Mouse (Mus musculus) left cerebral cortex, postnatal 10 days (tissue): ENCODE results near the gene Pink1. TPM values are rescaled to one million over a fixed set of nuclear protein-coding genes. Genes with fewer than 3 reads are reported as not detected.
"Not testable (repeated sequence)": the region's sequence is repeated elsewhere in the genome, so short reads cannot be mapped to it uniquely, and the experiment has no call there.

Experiments
- DNase-seq, 2 experiments: peaks; one replicate each; pipeline ENCODE4 v3.0.0; 2021 to 2022; ENCODE audit warnings: low spot score in 2 of 2, mixed read lengths in 1 of 2; ENCODE audit errors: extremely low spot score in 1 of 2
- intact Hi-C: fragments of 180-260 bp; cut with DNase I; formaldehyde crosslinking; loops from one replicate; pipeline ENCODE4 v1.15.1; 2025
- total RNA-seq, 2 experiments: library from RNA; stranded (reverse); gene quantifications; 2 replicates each; pipeline ENCODE4 v1.2.3; 2021

The Pink1 gene
- total RNA-seq, 2 experiments from 2014 or later: 148 to 152 TPM

GRCm38 (mm10) chr4:138344891-138345545 lies 18.9 kb upstream of the Pink1 start:
- intact Hi-C loops: no loop called here
- DNase-seq: no peak

DNA sequence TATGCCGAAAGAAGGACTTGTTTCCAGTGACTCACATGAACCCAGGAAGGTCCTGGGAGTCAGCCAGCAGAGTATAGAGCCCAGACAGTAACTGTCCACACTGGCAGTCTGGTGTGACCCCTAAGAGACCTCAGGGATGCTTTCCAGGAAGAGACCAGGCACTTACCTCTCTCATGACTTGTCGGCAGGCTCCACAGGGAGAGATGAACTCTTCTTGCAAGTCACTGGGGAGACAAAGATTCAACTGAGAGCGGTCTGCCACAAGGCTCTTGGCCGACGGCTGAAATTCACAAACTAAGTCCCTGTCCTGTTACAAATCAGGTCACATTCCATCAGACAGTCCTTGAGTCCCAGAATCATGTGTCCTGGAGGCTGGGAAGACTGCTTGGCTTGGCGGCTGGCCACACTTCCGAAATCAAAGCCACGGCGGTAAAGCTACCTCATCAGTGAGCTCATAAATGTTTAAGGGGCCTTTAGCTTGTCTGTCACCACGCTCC lies 17.3 kb upstream of the Pink1 start:
- intact Hi-C loops: no loop called here
- DNase-seq: peak in 1 of 2 experiments; percentile 57

DNA sequence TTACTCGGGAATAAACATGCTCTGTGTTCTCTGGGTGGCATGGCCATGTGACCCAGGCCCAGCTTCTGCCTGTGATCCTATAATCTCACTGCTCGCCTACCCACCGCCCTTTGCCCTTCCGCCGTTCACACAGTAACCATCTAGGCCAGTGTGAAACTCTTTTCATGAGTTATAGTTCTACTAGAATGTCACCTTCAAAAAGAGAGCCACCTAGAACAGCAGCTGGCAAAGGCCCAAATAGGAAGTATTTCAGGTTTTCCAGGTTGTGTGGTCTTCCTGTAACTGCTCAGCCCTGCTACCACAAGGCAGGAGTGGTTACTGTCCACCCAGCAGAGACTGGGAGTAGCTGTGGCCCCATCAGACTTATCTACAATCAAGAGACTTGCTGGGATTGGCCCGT lies 16.7 kb upstream of the Pink1 start:
- intact Hi-C loops: no loop called here
- no peak for DNase-seq

DNA sequence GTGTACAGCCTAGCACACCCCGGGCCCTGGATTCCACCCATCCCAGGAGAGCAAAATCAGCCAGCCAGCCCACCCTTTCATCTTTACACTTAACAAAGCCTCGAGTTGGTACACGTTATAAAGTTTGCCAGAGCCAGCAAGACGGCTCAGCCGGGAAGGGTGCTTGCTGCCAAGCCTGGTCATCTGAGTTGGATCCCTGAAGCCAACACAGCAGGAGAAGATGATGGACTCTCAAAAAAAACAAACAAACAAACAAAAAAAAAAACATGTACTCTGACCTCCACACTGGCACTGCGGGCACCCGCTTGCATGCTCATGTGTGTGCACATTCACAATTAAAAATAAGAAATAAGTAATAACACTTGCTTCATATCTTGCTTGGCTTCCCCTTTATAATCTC lies 15.9 kb upstream of the Pink1 start:
- no peak for DNase-seq
- intact Hi-C loops: no loop called here

- intact Hi-C loops: no loop called here
- DNase-seq: no peak
Observed at GRCm38 (mm10) chr4:138341393-138341792, 15.3 kb upstream of the Pink1 start.

DNA sequence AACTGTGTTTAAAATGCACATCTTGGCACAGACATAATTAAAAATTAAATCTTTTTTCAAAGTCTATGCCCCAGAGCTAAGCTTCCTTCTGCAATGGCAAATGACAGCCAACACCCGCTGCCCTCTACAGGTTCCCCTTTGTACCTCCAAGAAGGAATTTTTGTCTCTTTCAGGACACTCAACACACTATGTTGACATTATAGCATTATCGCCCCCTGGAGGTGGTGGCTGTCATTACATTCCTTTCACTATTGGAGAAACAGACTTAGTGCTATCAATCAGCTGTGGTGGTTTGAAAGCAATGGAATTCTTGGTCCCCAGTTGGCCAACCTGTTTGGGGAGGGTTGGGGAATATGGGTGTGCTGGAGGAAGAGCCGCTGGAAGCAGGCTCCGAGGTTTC lies 13.9 kb upstream of the Pink1 start:
- intact Hi-C loops: no loop called here

GRCm38 (mm10) chr4:138337341-138337740 lies 11.2 kb upstream of the Pink1 start:
- no peak for DNase-seq
- intact Hi-C loops: no loop called here

More for the DNA sequence above, 13.9 kb upstream of the Pink1 start:
- DNase-seq: no peak

DNA sequence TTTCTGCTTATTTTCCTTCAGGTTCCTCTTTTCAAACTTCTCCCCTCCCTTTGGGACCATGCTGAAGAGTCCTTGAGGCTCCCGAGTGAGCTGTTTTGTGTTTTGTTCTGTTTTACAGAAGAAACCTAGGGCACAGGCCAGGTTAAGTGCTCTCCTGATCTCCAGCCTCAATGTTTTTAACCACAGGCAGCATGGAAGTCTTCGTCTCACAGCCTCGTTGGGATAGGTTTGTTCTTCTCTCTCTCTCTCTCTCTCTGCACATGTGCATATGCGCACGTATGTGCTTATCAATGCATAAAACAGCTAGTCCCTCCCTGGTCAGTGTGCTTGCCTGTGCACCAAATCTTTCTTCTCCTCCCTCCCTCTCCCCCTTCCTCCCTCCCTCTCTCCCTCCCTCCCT lies 10.8 kb upstream of the Pink1 start:
- no peak for DNase-seq
- intact Hi-C loops: no loop called here

DNA sequence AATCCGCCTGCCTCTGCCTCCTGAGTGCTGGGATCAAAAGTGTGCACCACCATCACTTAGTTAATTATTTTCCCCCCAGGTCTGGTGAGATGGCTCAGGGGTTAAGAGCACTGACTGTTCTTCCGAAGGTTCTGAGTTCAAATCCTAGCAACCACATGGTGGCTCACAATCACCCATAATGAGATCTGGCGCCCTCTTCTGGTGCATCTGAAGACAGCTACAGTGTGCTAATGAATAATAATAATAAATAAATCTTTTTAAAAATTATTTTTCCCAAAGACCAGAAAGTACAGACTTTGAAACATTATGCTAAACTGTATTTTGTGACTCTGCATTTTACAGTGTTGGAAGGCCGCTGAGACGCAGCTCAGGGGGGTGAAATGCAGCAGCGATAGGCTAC lies 9.5 kb upstream of the Pink1 start:
- intact Hi-C loops: no loop called here

GRCm38 (mm10) chr4:138335036-138335435 lies 8.9 kb upstream of the Pink1 start:
- intact Hi-C loops: no loop called here
- no peak for DNase-seq

More for the DNA sequence above, 9.5 kb upstream of the Pink1 start:
- no peak for DNase-seq

- no peak for DNase-seq
- intact Hi-C loops: no loop called here
Observed at GRCm38 (mm10) chr4:138333135-138333534, 7.0 kb upstream of the Pink1 start.

DNA sequence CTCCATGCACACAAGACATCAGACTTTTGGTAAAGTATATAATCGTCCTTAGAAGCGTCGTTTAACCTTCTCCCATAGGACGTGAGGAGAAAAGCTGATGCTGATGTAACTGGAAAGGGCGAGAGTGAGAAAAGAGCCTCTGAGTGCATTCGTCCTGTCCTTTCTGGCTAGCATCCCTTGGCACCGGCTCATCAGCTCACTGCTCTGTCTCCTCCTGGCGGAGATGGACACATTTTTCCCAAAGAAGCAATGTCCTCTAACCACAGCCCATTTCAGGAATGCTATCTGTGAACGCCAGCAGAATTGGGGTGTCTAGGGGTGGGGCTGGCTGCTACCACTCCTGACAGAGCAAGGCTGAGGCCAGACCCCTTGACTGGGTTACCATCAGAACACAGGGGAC lies 5.5 kb upstream of the Pink1 start:
- no peak for DNase-seq
- intact Hi-C loops: no loop called here

DNA sequence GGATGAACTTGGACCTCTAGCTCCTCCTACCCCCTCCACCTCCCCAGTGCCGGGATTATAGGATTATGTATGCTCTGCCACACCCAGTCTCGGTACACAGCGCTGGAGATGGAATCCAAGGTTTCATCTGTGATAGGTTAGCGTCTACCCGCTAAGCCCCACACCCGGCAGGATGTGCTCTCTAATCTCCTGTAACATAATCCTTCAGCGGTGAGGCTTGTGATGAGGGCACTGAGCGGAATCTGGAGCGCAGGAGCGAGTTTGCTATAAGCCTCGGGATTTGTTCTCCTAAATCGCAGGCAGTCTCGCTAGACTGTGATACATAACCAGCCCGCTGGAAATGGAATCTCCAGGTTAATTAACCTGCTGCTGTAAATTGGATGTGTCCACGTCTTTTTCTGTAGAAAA lies 4.2 kb upstream of the Pink1 start:
- intact Hi-C loops: no loop called here
- no peak for DNase-seq

GRCm38 (mm10) chr4:138327891-138328470 lies 1.9 kb upstream of the Pink1 start:
- intact Hi-C loops: loop anchor here (5.0 kb wide), 1 partner anchor 49 kb away; no protein-coding TSS in a partner anchor
- no peak for DNase-seq

GRCm38 (mm10) chr4:138327155-138327554 lies 1.0 kb upstream of the Pink1 start:
- intact Hi-C loops: loop anchor here (5.0 kb wide), 1 partner anchor 50 kb away; no protein-coding TSS in a partner anchor
- not testable (repeated sequence) for DNase-seq

DNA sequence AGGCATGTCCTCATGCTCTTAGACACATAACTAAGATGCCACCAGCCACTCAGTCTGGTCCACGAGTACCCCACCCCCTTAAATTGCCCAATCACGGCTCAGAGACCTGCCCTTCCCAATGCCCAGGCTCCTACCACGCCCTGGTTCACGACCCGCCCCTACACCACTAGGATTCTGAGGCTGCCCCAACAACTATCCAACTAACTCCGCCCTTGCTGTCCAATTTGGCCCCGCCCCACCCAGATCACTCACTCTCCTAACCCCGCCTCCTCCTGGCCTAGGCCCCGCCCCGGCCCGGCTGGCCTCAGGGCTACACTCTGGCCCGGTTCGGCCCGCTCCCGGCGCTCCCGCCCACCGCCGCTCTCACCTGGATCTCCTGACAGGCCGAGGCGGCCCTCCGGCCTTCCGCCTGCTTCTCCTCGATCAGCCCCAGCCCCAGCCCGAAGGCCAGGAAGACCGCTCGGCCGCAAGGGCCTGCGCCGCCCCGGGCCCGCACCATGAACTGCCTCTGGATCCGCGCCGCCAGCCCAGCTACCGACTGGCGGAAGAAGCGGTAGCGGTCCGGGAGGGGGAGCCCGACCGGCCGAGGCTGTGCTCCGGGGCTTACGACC lies 536 bp downstream of the Pink1 start:
- intact Hi-C loops: loop anchor here (5.0 kb wide), 1 partner anchor 52 kb away; no protein-coding TSS in a partner anchor
- DNase-seq: peak; percentile 78 to 96

DNA sequence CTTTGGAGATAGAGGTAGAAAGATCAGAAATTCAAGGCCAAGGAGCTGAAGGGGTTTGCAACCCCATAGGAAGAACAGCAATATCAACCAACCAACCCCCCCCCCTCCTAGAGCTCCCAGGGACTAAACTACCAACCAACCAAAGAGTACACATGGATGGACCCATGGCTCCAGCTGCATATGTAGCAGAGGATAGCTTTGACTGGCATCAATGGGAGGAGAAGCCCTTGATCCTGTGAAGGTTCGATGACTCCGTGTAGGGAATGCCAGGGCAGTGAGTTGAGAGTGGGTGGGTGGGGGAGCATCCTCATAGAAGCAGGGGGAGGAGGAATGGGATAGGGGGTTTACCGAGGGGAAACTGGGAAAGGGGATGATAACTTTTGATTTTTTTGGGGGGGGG lies 1.7 kb downstream of the Pink1 start:
- DNase-seq: no peak
- intact Hi-C loops: no loop called here

DNA sequence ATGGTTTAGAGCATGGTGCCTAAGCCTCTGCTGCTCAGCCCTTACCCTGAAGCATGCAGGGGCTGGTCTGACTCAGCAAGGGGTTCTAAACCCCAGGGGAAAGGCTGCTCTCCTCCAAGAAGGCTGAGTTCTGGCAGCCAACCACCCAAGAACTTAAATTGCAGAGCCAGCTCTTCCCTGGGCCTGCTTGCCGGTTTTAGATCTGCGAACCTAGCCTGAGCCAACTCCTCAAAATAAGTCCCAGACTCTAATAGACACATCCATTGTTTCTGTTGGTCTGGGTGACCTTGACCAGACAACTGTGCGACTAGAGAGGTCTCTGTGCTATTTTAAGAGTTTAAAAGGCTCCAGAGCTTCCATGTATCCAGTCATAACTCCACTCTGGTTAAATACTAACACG lies 2.4 kb downstream of the Pink1 start:
- no peak for DNase-seq
- intact Hi-C loops: no loop called here

DNA sequence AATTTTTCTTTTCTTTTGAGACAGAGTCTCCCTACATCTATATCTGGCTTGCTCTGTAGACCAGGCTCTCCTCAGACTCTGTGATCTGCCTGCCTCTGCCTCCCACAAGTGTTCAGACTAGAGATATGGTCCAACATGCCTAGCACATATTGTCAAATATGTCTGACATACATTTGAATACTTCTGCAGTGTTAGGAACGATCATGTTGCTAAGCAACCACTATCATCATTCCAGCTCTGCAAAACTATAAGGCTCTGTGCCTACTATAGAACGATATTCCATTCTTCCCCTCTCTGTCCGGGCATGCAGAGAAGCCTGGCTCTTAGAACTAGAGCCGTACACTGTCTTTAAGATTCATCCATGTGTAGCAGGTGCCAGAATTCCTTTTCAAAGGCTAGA lies 3.4 kb downstream of the Pink1 start:
- intact Hi-C loops: no loop called here
- no peak for DNase-seq

GRCm38 (mm10) chr4:138321488-138321887 lies 4.6 kb downstream of the Pink1 start:
- intact Hi-C loops: no loop called here
- no peak for DNase-seq
